Mouse (Mus musculus) brain, embryonic 14.5 days (tissue): ENCODE results near the gene Abca1.

Experiments
- CTCF ChIP-seq: fragments of 200-500 bp; IDR thresholded peaks from 2 replicates; pipeline ENCODE4 v1.5.1; 2012; ENCODE audit warnings: inconsistent platforms, mild to moderate bottlenecking, moderate library complexity, borderline replicate concordance; ENCODE audit not compliant: insufficient read depth, insufficient read length; ENCODE audit errors: extremely low read depth
- POLR2A ChIP-seq: fragments of 200-500 bp; IDR thresholded peaks from 2 replicates; pipeline ENCODE4 v1.6.1; 2012; ENCODE audit warnings: mild to moderate bottlenecking, inconsistent platforms, borderline replicate concordance; ENCODE audit not compliant: poor library complexity, insufficient read depth, insufficient read length, severe bottlenecking; ENCODE audit errors: extremely low read depth

- TF ChIP-seq CTCF (no peak), POLR2A (no peak)
These were observed 86.7 kb downstream of the Abca1 start for GRCm38 (mm10) chr4:53073025-53073424.
